Mouse (Mus musculus) embryonic facial prominence, embryonic 10.5 days (tissue): ENCODE results near the gene Hpn. TPM values are rescaled to one million over a fixed set of nuclear protein-coding genes. Genes with fewer than 3 reads are reported as not detected.
A peak's percentile ranks its signal among the peaks of the same experiment; 100 is the strongest.

Experiments
- DNase-seq: peaks from one replicate; pipeline ENCODE4 v3.0.0-alpha.2; 2017; ENCODE audit warnings: low spot score
- H3K27ac ChIP-seq: fragments of 300-500 bp; sonication (generic); replicated peaks from 2 replicates; pipeline ENCODE4 v1.5.1; 2016; ENCODE audit warnings: mild to moderate bottlenecking
- H3K27me3 ChIP-seq: fragments of 300-500 bp; sonication (generic); replicated peaks from 2 replicates; pipeline ENCODE4 v1.6.1; 2016; ENCODE audit warnings: low read depth, mild to moderate bottlenecking; ENCODE audit not compliant: poor library complexity, severe bottlenecking
- H3K36me3 ChIP-seq: fragments of 300-500 bp; sonication (generic); replicated peaks from 2 replicates; pipeline ENCODE4 v1.6.1; 2016; ENCODE audit warnings: mild to moderate bottlenecking, moderate library complexity
- H3K4me1 ChIP-seq: fragments of 300-500 bp; sonication (generic); 2 replicates; pipeline ENCODE4 v1.6.1; 2016
- H3K4me3 ChIP-seq: fragments of 300-500 bp; sonication (generic); 2 replicates; pipeline ENCODE4 v1.5.1; 2016; ENCODE audit warnings: mild to moderate bottlenecking, moderate library complexity
- H3K9me3 ChIP-seq: fragments of 300-500 bp; sonication (generic); 2 replicates; pipeline ENCODE4 v1.6.1; 2016; ENCODE audit warnings: mild to moderate bottlenecking
- WGBS: fragments of 180-500 bp; shearing (Covaris S2); methylation state at CpG from one replicate; pipeline ENCODE4 v1.1.7; 2016; 5-methylcytosine and 5-hydroxymethylcytosine counted together
- polyA plus RNA-seq: library from polyadenylated mRNA; unstranded; fragments of >200 nt; fragmentation: Nextera tagmentation; extraction: Ambion mirVana; gene quantifications from 2 replicates; pipeline ENCODE4 v1.2.1, GENCODE M21; 2016

Gene Hpn
- polyA plus RNA-seq, 1 experiment from 2014 or later: 4.0 TPM

- DNase-seq: peak; percentile 40
- WGBS: 36% methylated on average over 3 of the region's 3 CpGs
- no peak overlapping the region for H3K4me3 ChIP-seq
Measured at GRCm38 (mm10) chr7:31085171-31085570, 29.9 kb downstream of the Hpn start.

DNA sequence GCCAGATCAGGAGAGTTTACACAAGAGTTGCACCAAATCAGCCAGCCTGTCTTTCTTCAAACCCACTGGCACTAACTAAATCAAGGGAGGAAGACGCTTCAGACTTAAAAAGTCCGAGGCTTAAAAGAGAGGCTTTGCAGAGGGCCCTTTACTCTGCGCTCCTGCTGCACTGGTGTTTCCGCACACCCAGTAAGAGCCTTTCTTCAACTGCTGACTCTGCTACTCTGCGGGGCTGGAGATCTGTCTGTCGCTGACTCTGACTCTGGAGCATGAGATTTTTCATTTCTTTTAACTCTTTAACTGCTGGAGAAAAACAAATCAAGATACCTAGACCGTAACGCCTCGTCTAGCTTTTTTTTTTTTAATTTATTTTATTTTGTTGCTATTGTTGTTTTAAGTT, 30.9 kb downstream of the Hpn start:
- 55% methylated on average over 9 of the region's 9 CpGs for WGBS

More at GRCm38 (mm10) chr7:31085171-31085570, 29.9 kb downstream of the Hpn start:
- Histone ChIP-seq H3K9me3 (no peaks in the 10 kb centered on the region), H3K27ac (peak overlapping the region; percentile 36), H3K36me3 (no peaks in the 10 kb centered on the region), H3K4me1 (peaks cover 40% of the 10 kb centered on the region), H3K27me3 (no peaks in the 10 kb centered on the region)

GRCm38 (mm10) chr7:31082831-31083588, 32.1 kb downstream of the Hpn start:
- Histone ChIP-seq H3K4me1 (peaks cover 45% of the 10 kb centered on the region), H3K27ac (peak overlapping the region; percentile 73), H3K36me3 (no peaks in the 10 kb centered on the region), H3K27me3 (no peaks in the 10 kb centered on the region), H3K4me3 (no peak overlapping the region), H3K9me3 (no peaks in the 10 kb centered on the region)
- DNase-seq: peak; percentile 33
- 45% methylated on average over 14 of the region's 14 CpGs for WGBS

More for the DNA sequence above, 30.9 kb downstream of the Hpn start:
- Histone ChIP-seq H3K4me3 (no peak overlapping the region), H3K27ac (peak overlapping the region; percentile 73), H3K27me3 (no peaks in the 10 kb centered on the region), H3K9me3 (no peaks in the 10 kb centered on the region), H3K36me3 (no peaks in the 10 kb centered on the region), H3K4me1 (peaks cover 40% of the 10 kb centered on the region)
- no peak for DNase-seq

DNA sequence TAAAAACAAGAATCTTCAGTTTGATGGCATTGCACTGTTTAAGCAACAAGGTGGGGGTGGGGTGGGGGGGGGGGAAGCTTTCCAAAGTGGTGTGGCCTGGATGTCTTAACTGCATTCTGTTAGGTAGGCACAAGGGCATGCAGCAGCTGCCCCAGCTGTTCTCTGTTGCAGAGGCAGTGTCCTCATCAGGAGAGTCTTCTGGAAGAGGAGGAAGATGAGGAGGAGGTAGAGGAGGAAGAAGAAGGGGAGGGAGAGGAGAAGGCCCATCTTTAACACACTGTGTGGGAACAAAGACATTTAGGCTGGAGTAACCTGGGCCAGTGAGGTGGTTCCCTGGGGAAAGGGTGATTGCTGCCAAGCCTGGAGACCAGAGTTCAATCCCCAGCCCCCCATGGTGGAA, 33.0 kb downstream of the Hpn start:
- no peak overlapping the region for H3K4me3 ChIP-seq
- peaks cover 53% of the 10 kb centered on the region for H3K4me1 ChIP-seq
- H3K36me3 ChIP-seq: no peaks in the 10 kb centered on the region
- no peak for DNase-seq
- 0 out of 2 replicates have a peak overlapping the region, but pooled peaks have one; percentile 30 for H3K27ac ChIP-seq
- H3K9me3 ChIP-seq: no peaks in the 10 kb centered on the region
- H3K27me3 ChIP-seq: no peaks in the 10 kb centered on the region

DNA sequence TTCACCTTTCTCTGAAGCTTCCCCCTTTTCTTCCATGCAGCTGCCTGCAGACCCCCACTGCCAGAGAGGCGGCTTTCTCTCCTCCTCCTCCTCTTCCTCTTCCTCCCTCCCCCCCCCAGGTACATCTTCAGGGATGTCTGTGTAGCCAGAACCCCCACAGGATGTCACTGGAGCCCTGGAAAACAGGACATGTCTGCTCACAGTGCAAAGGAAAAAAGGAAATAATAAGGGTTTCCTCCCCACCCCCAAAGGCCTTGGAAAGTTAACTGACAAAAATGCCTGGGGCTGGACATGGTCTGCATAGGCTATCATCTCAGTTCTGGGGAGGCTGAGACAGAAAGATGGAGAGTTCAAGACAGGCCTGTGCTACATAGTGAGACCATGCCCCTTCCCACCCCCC, 34.0 kb downstream of the Hpn start:
- Histone ChIP-seq H3K4me1 (peaks cover 57% of the 10 kb centered on the region), H3K27ac (no peak overlapping the region), H3K27me3 (no peaks in the 10 kb centered on the region), H3K9me3 (no peaks in the 10 kb centered on the region), H3K4me3 (no peak overlapping the region), H3K36me3 (no peaks in the 10 kb centered on the region)
- 26% methylated on average over 1 of the region's 1 CpGs for WGBS
- DNase-seq: no peak

DNA sequence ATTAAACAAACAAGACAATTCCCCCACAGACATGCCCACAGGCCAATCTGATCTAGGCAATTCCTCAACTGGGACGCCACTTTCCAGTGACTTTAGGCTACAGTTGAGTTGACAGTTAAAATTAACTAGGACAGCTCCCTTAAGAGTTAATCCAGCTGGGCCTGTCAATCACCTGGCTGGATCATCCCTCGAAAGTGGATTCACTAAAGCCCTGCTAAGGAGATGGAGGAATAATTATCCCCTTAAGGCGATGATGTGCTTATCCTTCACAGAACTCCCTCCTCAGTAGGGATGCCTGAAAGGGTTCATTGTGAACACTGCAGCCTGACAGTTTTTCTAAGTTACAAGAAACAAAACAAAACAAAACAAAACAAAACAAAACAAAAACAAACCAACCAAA, 34.5 kb downstream of the Hpn start:
- Histone ChIP-seq H3K9me3 (no peaks in the 10 kb centered on the region), H3K27ac (no peak overlapping the region), H3K4me3 (no peak overlapping the region), H3K27me3 (no peaks in the 10 kb centered on the region), H3K4me1 (peaks cover 54% of the 10 kb centered on the region), H3K36me3 (no peaks in the 10 kb centered on the region)
- DNase-seq: no peak
- 30% methylated on average over 3 of the region's 3 CpGs for WGBS

DNA sequence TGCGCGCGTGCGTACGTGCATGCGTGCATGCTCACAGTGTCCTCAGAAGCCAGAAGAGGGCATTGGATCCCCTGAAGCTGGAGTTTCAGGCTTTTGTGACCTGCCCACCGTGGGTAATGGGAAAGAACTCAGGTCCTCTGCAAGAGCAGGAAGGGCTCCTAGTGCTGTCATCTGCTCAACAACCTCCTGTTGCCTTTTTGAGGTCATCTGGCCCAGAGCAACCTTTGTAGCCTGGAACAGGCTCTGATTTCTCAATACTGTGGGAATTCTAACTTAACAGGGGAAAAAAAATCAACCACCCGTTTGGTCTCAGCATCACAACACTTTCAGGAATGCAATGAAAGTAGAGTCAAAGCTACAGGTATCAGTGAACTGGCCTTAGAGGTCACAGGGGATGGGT, 35.4 kb downstream of the Hpn start:
- no peaks in the 10 kb centered on the region for H3K36me3 ChIP-seq
- peaks cover 46% of the 10 kb centered on the region for H3K4me1 ChIP-seq
- H3K27ac ChIP-seq: no peak overlapping the region
- H3K4me3 ChIP-seq: no peak overlapping the region
- 91% methylated on average over 8 of the region's 8 CpGs for WGBS
- H3K9me3 ChIP-seq: no peaks in the 10 kb centered on the region
- DNase-seq: no peak
- H3K27me3 ChIP-seq: no peaks in the 10 kb centered on the region

DNA sequence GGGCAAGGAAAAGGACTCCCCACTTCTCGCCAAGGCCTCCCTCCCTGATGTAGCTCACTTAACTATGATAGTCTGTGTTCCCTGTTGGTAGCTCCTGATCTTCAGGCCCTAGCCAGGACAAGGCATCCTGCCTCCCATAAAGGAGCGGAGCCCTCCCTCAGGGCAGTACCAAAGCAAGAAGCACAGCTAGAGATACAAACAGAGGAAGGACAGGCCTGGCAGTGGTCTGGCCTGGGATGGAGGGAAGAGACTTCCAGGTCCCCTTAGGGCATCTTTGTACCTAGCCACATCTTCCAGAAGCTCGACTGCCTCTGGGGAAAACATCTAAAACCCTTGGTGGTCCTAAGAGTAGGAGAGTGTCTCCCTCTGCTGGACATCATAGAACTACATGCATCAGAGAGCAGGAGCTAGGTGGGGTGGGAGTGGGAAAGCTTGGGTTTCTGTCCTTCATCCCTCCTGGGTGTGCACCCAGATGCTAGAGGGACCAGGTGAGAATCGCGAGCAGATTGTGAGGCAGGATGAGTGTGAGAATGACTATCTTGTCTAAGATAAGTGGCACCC, 37.1 kb downstream of the Hpn start:
- DNase-seq: peak; percentile 50
- H3K4me3 ChIP-seq: no peak overlapping the region
- WGBS: 34% methylated on average over 5 of the region's 5 CpGs
- no peaks in the 10 kb centered on the region for H3K9me3 ChIP-seq
- no peaks in the 10 kb centered on the region for H3K27me3 ChIP-seq
- H3K36me3 ChIP-seq: no peaks in the 10 kb centered on the region
- peaks cover 30% of the 10 kb centered on the region for H3K4me1 ChIP-seq
- H3K27ac ChIP-seq: peak overlapping the region; percentile 69

DNA sequence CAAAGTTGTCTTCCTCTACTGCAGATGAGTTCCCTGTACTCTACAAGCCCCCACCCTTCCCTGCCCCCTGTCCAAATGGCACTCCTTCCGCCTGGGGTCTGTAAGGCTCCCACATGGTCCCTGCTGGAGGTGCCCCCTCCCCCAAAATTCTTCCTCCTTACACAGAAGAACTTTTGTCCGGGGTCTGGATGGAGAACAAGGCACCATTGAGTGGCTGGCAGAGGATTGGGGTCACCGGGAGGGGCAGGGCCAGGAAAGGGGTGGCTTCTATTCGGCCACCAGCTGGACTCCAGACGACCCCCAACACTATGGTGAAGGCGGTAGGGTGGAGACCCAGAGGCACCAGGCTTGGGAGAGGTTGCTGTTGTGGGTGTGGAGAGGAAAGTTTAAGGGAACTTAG, 37.6 kb downstream of the Hpn start:
- Histone ChIP-seq H3K27ac (peak overlapping the region; percentile 69), H3K9me3 (no peaks in the 10 kb centered on the region), H3K27me3 (no peaks in the 10 kb centered on the region), H3K36me3 (no peaks in the 10 kb centered on the region), H3K4me1 (peaks cover 27% of the 10 kb centered on the region), H3K4me3 (no peak overlapping the region)
- DNase-seq: peak; percentile 43
- 27% methylated on average over 6 of the region's 6 CpGs for WGBS

- peak within 1 kb of the TSS; percentile 69 for H3K27ac ChIP-seq
- H3K27me3 ChIP-seq: no peaks in the 10 kb centered on the region
- no peaks in the 10 kb centered on the region for H3K36me3 ChIP-seq
- peaks cover 27% of the 10 kb centered on the region for H3K4me1 ChIP-seq
- 42% methylated on average over 5 of the region's 5 CpGs for WGBS
- no peak within 1 kb of the TSS for H3K4me3 ChIP-seq
- DNase-seq: no peak
- H3K9me3 ChIP-seq: no peaks in the 10 kb centered on the region
Measured at GRCm38 (mm10) chr7:31076492-31076891, 38.6 kb downstream of the Hpn start, which contains the start of gene Fxyd3. Gene Fxyd3, minus strand, starts transcription at chr7:31076704.

GRCm38 (mm10) chr7:31074713-31075069, 40.4 kb downstream of the Hpn start:
- peaks cover 27% of the 10 kb centered on the region for H3K4me1 ChIP-seq
- 79% methylated on average over 5 of the region's 5 CpGs for WGBS

GRCm38 (mm10) chr7:31074061-31074712, 40.9 kb downstream of the Hpn start:
- Histone ChIP-seq H3K4me3 (no peak overlapping the region), H3K36me3 (no peaks in the 10 kb centered on the region), H3K9me3 (no peaks in the 10 kb centered on the region), H3K27ac (0 out of 2 replicates have a peak overlapping the region, but pooled peaks have one; percentile 10), H3K4me1 (peaks cover 27% of the 10 kb centered on the region), H3K27me3 (no peaks in the 10 kb centered on the region)
- no peak for DNase-seq
- WGBS: 68% methylated on average over 7 of the region's 7 CpGs

More at GRCm38 (mm10) chr7:31074713-31075069, 40.4 kb downstream of the Hpn start:
- Histone ChIP-seq H3K36me3 (no peaks in the 10 kb centered on the region), H3K27ac (0 out of 2 replicates have a peak overlapping the region, but pooled peaks have one; percentile 10), H3K4me3 (no peak overlapping the region), H3K9me3 (no peaks in the 10 kb centered on the region), H3K27me3 (no peaks in the 10 kb centered on the region)
- DNase-seq: no peak

- H3K4me3 ChIP-seq: no peak overlapping the region
- no peaks in the 10 kb centered on the region for H3K36me3 ChIP-seq
- H3K27me3 ChIP-seq: no peaks in the 10 kb centered on the region
- no peaks in the 10 kb centered on the region for H3K9me3 ChIP-seq
- no peak overlapping the region for H3K27ac ChIP-seq
- H3K4me1 ChIP-seq: peaks cover 27% of the 10 kb centered on the region
- DNase-seq: no peak
Measured at GRCm38 (mm10) chr7:31073546-31073945, 41.5 kb downstream of the Hpn start.
